Mouse (Mus musculus): Measurements from ENCODE around the gene Rad51b. TPM values are rescaled to one million over a fixed set of nuclear protein-coding genes. Genes with fewer than 3 reads are reported as not detected.

Rad51b gene
- polyA plus RNA-seq, 1 experiment from 2014 or later = 8.0 TPM

DNA sequence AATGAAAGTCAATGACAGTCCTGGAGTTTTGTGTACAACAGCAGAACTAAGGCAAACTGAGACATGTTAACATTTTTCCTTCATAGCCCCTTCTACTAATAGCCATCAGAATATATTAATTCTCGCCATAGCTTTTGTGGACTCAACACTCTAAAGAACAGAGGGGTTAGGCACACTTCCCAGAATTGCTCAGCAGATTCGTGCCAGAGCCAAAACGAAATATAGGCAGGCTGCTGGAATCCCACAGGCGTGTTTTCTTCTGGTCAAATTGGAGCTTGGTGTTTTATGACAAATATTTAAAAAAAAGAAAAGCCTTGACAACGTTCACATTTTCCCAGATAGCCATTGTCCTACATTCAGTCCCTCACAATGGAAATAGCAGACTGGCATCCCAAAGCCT lies 350.9 kb downstream of the Rad51b start:
- H3K4me3 ChIP-seq (ENCODE audit: low read depth, low read length) = no peak overlapping the region
- no peaks in the 10 kb centered on the region for H3K27me3 ChIP-seq (ENCODE audit: control insufficient read depth, insufficient read depth, low read length)
- H3K9ac ChIP-seq (ENCODE audit: low read length) = no peak overlapping the region
- 84% methylated on average over 5 of the region's 5 CpGs for WGBS
- no peaks in the 10 kb centered on the region for H3K36me3 ChIP-seq (ENCODE audit: control insufficient read depth, insufficient read depth, low read length)
- DNase-seq (ENCODE audit: low spot score) (no peak), ATAC-seq (replicated peaks; ENCODE audit: low FRiP score) (no peak)
- H3K27ac ChIP-seq (ENCODE audit: low read depth, low read length) = no peak overlapping the region
- H3K9me3 ChIP-seq (ENCODE audit: control insufficient read depth, low read length) = no peaks in the 10 kb centered on the region
- peaks cover 6% of the 10 kb centered on the region for H3K4me1 ChIP-seq (replicated peaks; ENCODE audit: control insufficient read depth, insufficient read depth, low read length)
- no peak overlapping the region for H3K4me2 ChIP-seq (ENCODE audit: low read depth, low read length, severe bottlenecking)

- no peaks in the 10 kb centered on the region for H3K9me3 ChIP-seq (ENCODE audit: control insufficient read depth, low read length)
- no peak for ATAC-seq (replicated peaks; ENCODE audit: low FRiP score)
- no peak overlapping the region for H3K4me2 ChIP-seq (ENCODE audit: low read depth, low read length, severe bottlenecking)
- no peak overlapping the region for H3K9ac ChIP-seq (ENCODE audit: low read length)
- peaks cover 6% of the 10 kb centered on the region for H3K4me1 ChIP-seq (replicated peaks; ENCODE audit: control insufficient read depth, insufficient read depth, low read length)
- 48% methylated on average over 7 of the region's 7 CpGs for WGBS
- no peaks in the 10 kb centered on the region for H3K36me3 ChIP-seq (ENCODE audit: control insufficient read depth, insufficient read depth, low read length)
- 0 out of 2 replicates have a peak overlapping the region, but pooled peaks have one; percentile 25 for H3K27ac ChIP-seq (ENCODE audit: low read depth, low read length)
- no peaks in the 10 kb centered on the region for H3K27me3 ChIP-seq (ENCODE audit: control insufficient read depth, insufficient read depth, low read length)
- no peak for DNase-seq (ENCODE audit: low spot score)
- no peak overlapping the region for H3K4me3 ChIP-seq (ENCODE audit: low read depth, low read length)
Observed at GRCm38 (mm10) chr12:79648812-79649700, 352.0 kb downstream of the Rad51b start.

DNA sequence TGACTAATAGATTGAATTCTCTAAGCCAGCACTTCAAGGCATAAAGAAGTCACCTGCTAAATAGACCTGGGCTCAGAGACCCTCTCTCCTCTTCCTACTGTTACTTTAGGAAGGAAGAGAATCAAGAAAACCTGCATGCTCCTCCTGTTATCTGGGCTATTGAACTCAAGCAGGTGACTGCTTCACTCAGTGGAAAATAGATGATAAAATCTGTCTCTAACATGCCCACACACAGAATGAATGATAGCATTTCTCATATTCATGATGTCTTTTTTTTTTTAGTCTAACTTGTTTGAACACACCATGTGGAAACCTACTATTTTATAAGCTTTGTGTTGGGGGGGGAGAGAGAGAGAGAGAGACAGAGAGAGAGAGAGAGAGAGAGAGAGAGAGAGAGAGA lies 352.7 kb downstream of the Rad51b start:
- Histone ChIP-seq H3K4me2 (ENCODE audit: low read depth, low read length, severe bottlenecking) (no peak overlapping the region), H3K36me3 (ENCODE audit: control insufficient read depth, insufficient read depth, low read length) (no peaks in the 10 kb centered on the region), H3K4me3 (ENCODE audit: low read depth, low read length) (no peak overlapping the region), H3K27ac (ENCODE audit: low read depth, low read length) (no peak overlapping the region), H3K9me3 (ENCODE audit: control insufficient read depth, low read length) (no peaks in the 10 kb centered on the region), H3K9ac (ENCODE audit: low read length) (no peak overlapping the region), H3K27me3 (ENCODE audit: control insufficient read depth, insufficient read depth, low read length) (no peaks in the 10 kb centered on the region), H3K4me1 (replicated peaks; ENCODE audit: control insufficient read depth, insufficient read depth, low read length) (peaks cover 6% of the 10 kb centered on the region)
- no peak for ATAC-seq (replicated peaks; ENCODE audit: low FRiP score)
- DNase-seq (ENCODE audit: low spot score) = no peak

GRCm38 (mm10) chr12:79655138-79655537 lies 358.1 kb downstream of the Rad51b start:
- no peaks in the 10 kb centered on the region for H3K9me3 ChIP-seq (ENCODE audit: control insufficient read depth, low read length)
- no peaks in the 10 kb centered on the region for H3K36me3 ChIP-seq (ENCODE audit: control insufficient read depth, insufficient read depth, low read length)
- no peak overlapping the region for H3K9ac ChIP-seq (ENCODE audit: low read length)
- no peak overlapping the region for H3K4me3 ChIP-seq (ENCODE audit: low read depth, low read length)
- H3K27ac ChIP-seq (ENCODE audit: low read depth, low read length) = no peak overlapping the region
- ATAC-seq (replicated peaks; ENCODE audit: low FRiP score) (no peak), DNase-seq (ENCODE audit: low spot score) (no peak)
- H3K4me2 ChIP-seq (ENCODE audit: low read depth, low read length, severe bottlenecking) = no peak overlapping the region
- WGBS = 96% methylated on average over 5 of the region's 5 CpGs
- H3K4me1 ChIP-seq (replicated peaks; ENCODE audit: control insufficient read depth, insufficient read depth, low read length) = no peaks in the 10 kb centered on the region
- no peaks in the 10 kb centered on the region for H3K27me3 ChIP-seq (ENCODE audit: control insufficient read depth, insufficient read depth, low read length)

- Histone ChIP-seq H3K27me3 (ENCODE audit: control insufficient read depth, insufficient read depth, low read length) (no peaks in the 10 kb centered on the region), H3K9ac (ENCODE audit: low read length) (no peak overlapping the region), H3K4me1 (replicated peaks; ENCODE audit: control insufficient read depth, insufficient read depth, low read length) (0 out of 2 replicates have a peak, but pooled peaks cover 3% of the 10 kb centered on the region), H3K27ac (ENCODE audit: low read depth, low read length) (no peak overlapping the region), H3K9me3 (ENCODE audit: control insufficient read depth, low read length) (no peaks in the 10 kb centered on the region), H3K36me3 (ENCODE audit: control insufficient read depth, insufficient read depth, low read length) (no peaks in the 10 kb centered on the region), H3K4me3 (ENCODE audit: low read depth, low read length) (no peak overlapping the region), H3K4me2 (ENCODE audit: low read depth, low read length, severe bottlenecking) (no peak overlapping the region)
- WGBS = 91% methylated on average over 3 of the region's 3 CpGs
- no peak for ATAC-seq (replicated peaks; ENCODE audit: low FRiP score)
- no peak for DNase-seq (ENCODE audit: low spot score)
Observed at GRCm38 (mm10) chr12:79658861-79659260, 361.8 kb downstream of the Rad51b start.

DNA sequence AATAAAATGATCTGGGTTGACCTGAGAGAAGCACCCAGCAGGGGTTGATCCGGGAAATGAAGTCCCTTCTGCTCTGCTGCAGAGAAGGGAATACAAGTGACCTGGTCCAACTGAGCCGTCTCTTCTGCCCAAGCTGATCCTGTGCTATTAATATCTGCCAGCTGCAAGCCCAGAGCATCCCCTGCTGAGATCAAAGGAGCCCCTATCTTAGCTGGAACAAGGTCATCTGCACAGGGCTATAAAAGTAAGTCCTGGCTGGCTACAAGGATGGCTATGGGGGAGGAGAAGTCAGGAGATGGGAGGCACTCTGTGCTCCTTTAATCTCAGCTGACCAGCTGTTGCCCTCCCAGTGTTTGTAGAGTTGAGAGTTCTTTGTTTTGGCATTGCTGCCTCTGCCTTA lies 364.2 kb downstream of the Rad51b start:
- Histone ChIP-seq H3K36me3 (ENCODE audit: control insufficient read depth, insufficient read depth, low read length) (no peaks in the 10 kb centered on the region), H3K4me1 (replicated peaks; ENCODE audit: control insufficient read depth, insufficient read depth, low read length) (0 out of 2 replicates have a peak, but pooled peaks cover 3% of the 10 kb centered on the region), H3K27ac (ENCODE audit: low read depth, low read length) (no peak overlapping the region), H3K27me3 (ENCODE audit: control insufficient read depth, insufficient read depth, low read length) (no peaks in the 10 kb centered on the region), H3K9ac (ENCODE audit: low read length) (no peak overlapping the region), H3K4me2 (ENCODE audit: low read depth, low read length, severe bottlenecking) (no peak overlapping the region), H3K4me3 (ENCODE audit: low read depth, low read length) (no peak overlapping the region), H3K9me3 (ENCODE audit: control insufficient read depth, low read length) (no peaks in the 10 kb centered on the region)
- WGBS = 16% methylated on average over 2 of the region's 2 CpGs
- ATAC-seq (replicated peaks; ENCODE audit: low FRiP score) (no peak), DNase-seq (ENCODE audit: low spot score) (peak; percentile 65)

- no peaks in the 10 kb centered on the region for H3K36me3 ChIP-seq (ENCODE audit: control insufficient read depth, insufficient read depth, low read length)
- H3K9ac ChIP-seq (ENCODE audit: low read length) = no peak overlapping the region
- H3K4me3 ChIP-seq (ENCODE audit: low read depth, low read length) = no peak overlapping the region
- 83% methylated on average over 10 of the region's 10 CpGs for WGBS
- no peak overlapping the region for H3K27ac ChIP-seq (ENCODE audit: low read depth, low read length)
- no peaks in the 10 kb centered on the region for H3K9me3 ChIP-seq (ENCODE audit: control insufficient read depth, low read length)
- DNase-seq (ENCODE audit: low spot score) = no peak
- H3K4me1 ChIP-seq (replicated peaks; ENCODE audit: control insufficient read depth, insufficient read depth, low read length) = 0 out of 2 replicates have a peak, but pooled peaks cover 3% of the 10 kb centered on the region
- ATAC-seq (replicated peaks; ENCODE audit: low FRiP score) = no peak
- H3K27me3 ChIP-seq (ENCODE audit: control insufficient read depth, insufficient read depth, low read length) = no peaks in the 10 kb centered on the region
- H3K4me2 ChIP-seq (ENCODE audit: low read depth, low read length, severe bottlenecking) = no peak overlapping the region
Observed at GRCm38 (mm10) chr12:79663131-79663892, 366.2 kb downstream of the Rad51b start.

DNA sequence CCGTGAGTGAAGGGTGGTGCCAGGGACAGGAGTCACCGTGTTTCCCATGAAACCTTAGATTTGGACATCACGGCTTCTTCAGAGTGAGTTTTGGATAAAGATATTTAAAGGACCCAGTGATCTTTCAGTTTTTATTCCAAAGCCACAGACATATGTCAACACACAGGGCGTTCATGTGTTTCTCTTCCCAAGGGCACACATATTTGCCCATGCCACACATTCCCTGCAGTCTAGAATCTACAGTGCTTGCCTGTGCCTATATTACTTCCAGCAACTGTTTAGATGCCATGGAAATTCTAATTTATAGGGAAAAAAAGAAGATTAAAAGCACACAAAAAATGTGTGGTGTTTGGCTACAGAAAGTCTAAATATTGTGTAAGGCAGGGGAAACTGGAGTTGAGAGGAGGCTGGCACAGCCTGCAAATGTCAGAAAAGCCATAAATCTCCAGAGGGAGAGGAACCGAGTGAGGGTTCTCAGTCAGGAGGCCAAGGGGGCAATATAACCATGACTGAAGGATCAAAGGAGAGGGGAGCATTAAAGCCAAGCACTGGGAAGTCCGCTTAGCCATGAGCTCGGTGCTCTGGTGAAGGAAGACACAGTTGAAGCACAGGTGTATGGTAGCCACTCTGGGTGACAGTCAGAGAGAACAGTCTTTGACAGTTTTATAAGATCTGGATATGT lies 367.0 kb downstream of the Rad51b start:
- Histone ChIP-seq H3K4me1 (replicated peaks; ENCODE audit: control insufficient read depth, insufficient read depth, low read length) (0 out of 2 replicates have a peak, but pooled peaks cover 3% of the 10 kb centered on the region), H3K4me2 (ENCODE audit: low read depth, low read length, severe bottlenecking) (no peak overlapping the region), H3K36me3 (ENCODE audit: control insufficient read depth, insufficient read depth, low read length) (no peaks in the 10 kb centered on the region), H3K27me3 (ENCODE audit: control insufficient read depth, insufficient read depth, low read length) (no peaks in the 10 kb centered on the region), H3K9ac (ENCODE audit: low read length) (no peak overlapping the region), H3K4me3 (ENCODE audit: low read depth, low read length) (no peak overlapping the region), H3K27ac (ENCODE audit: low read depth, low read length) (no peak overlapping the region), H3K9me3 (ENCODE audit: control insufficient read depth, low read length) (no peaks in the 10 kb centered on the region)
- 91% methylated on average over 7 of the region's 7 CpGs for WGBS
- DNase-seq (ENCODE audit: low spot score) (no peak), ATAC-seq (replicated peaks; ENCODE audit: low FRiP score) (no peak)
